Mouse (Mus musculus): ENCODE data around the gene Ormdl3.

DNA sequence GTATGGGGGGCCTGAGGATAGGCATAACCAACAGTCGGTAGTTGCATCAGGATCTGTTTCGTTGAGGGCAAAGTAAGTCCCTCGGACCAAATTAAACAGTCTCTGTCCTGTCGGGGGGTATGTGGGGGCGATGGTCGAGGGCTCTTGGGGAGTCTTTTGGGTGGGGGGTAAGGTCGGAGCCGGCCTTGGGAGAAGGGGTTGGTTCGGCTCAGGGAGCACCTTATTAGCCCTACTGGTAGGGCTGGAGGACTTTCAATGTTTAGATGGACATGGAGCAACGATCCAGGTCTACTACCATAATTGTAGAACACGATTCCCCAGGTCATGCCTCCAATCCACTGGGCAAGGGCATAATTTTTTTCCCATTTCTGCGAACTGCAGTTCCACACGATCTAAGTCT lies 33.6 kb upstream of the Ormdl3 start:
- no peak for TF ChIP-seq FLI1 (IDR thresholded peaks at IDR 0.05; ENCODE audit: low read length)
- TF ChIP-seq GATA1 (IDR thresholded peaks at IDR 0.05; ENCODE audit: borderline replicate concordance, low read length), result no peak

All from megakaryocyte, embryonic 14.5 days (primary cell).